Mouse (Mus musculus) MEL (cell line): ENCODE measurements around the gene Ginm1.

Experiments used
- CTCF ChIP-seq, 3 experiments: IDR thresholded peaks in 2 of 3; conservative IDR thresholded peaks in 1 of 3; 2 replicates each; pipeline ENCODE4 v1.5.1; 2011 to 2012; ENCODE audit warnings: low read length in 3 of 3, low read depth in 2 of 3, mild to moderate bottlenecking in 2 of 3, improper control_type of control experiment in 1 of 3, inconsistent platforms in 1 of 3, mixed read lengths in 1 of 3, moderate library complexity in 1 of 3; ENCODE audit not compliant: control insufficient read depth in 1 of 3, insufficient read depth in 1 of 3, poor library complexity in 1 of 3, severe bottlenecking in 1 of 3
- E2F4 ChIP-seq: IDR thresholded peaks from 2 replicates; pipeline ENCODE4 v1.6.1; 2011; ENCODE audit warnings: low read depth, low read length, improper control_type of control experiment, borderline replicate concordance
- TAL1 ChIP-seq: IDR thresholded peaks from 2 replicates; pipeline ENCODE4 v1.6.1; 2012; ENCODE audit warnings: mild to moderate bottlenecking, inconsistent platforms, low read length, moderate library complexity, mixed read lengths
- USF1 ChIP-seq: IDR thresholded peaks from 2 replicates; pipeline ENCODE4 v1.6.1; 2014; ENCODE audit warnings: low read depth, mild to moderate bottlenecking, inconsistent platforms, low read length, improper control_type of control experiment, moderate library complexity

DNA sequence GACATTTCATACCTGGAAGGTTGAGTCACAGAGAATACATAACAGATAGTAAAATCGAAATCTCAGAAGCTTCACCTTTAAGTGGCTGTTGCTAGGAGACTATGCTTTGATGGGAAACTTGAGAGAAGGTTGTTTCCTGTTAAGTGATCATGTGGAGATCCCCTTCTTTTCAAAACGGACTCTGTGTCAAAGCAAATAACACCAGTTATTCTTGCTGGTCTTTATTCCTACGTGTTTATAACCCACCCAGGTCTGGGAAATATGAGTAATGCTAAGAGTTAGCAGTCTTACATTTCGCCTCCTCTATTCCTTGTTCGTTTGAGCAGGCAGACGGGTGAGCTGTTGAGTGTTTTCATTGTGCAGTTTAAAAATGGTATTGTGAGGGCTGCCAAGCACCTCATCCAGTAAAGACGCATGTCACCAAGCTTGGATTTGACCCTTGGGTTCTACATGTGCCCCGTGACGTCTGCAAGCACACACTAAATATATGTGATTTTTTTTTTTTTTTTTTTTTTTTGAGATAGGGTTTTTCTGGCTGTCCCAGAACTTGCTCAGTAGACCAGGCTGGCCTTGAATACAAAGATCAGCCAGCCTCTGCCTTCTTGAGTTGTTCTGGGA is 32.1 kb upstream of the Ginm1 start:
- no peak for TF ChIP-seq E2F4
- no peak for TF ChIP-seq TAL1
- TF ChIP-seq CTCF (IDR thresholded peaks at IDR 0.05 in 2 of 3, conservative IDR thresholded peaks at IDR 0.05 in 1 of 3; ENCODE audit: control insufficient read depth in 1 of 3, insufficient read depth in 1 of 3, low read depth in 2 of 3, low read length in 3 of 3, poor library complexity in 1 of 3, severe bottlenecking in 1 of 3) = no peak
- TF ChIP-seq USF1 = no peak
